Mouse (Mus musculus) midbrain, embryonic 14.5 days (tissue): ENCODE data around the gene Amz1. TPM values are rescaled to one million over a fixed set of nuclear protein-coding genes. Genes with fewer than 3 reads are reported as not detected.

ENCODE experiments used
- ATAC-seq: fragments of 200-750 bp; cut with Nextera tagmentation; 2 replicates; pipeline ENCODE4 v1.8.0; 2017; ENCODE audit warnings: moderate number of reproducible peaks, moderate library complexity; ENCODE audit not compliant: low FRiP score, low TSS enrichment
- DNase-seq: peaks from one replicate; pipeline ENCODE4 v3.0.0-alpha.2; 2015
- H3K27ac ChIP-seq: fragments of 300-500 bp; sonication (generic); replicated peaks from 2 replicates; pipeline ENCODE4 v1.5.1; 2014; ENCODE audit warnings: mild to moderate bottlenecking, low read depth, low read length, moderate library complexity
- H3K27me3 ChIP-seq: fragments of 300-500 bp; sonication (generic); 2 replicates; pipeline ENCODE4 v1.6.1; 2014; ENCODE audit warnings: low read length, control low read depth, mixed read lengths; ENCODE audit not compliant: control insufficient read depth, insufficient read depth
- H3K36me3 ChIP-seq: fragments of 300-500 bp; sonication (generic); 2 replicates; pipeline ENCODE4 v1.6.1; 2014; ENCODE audit warnings: low read length, control low read depth; ENCODE audit not compliant: control insufficient read depth, insufficient read depth
- H3K4me1 ChIP-seq: fragments of 300-500 bp; sonication (generic); 2 replicates; pipeline ENCODE4 v1.6.1; 2014; ENCODE audit warnings: mild to moderate bottlenecking, antibody characterized with exemption, low read length, control low read depth; ENCODE audit not compliant: control insufficient read depth, insufficient read depth
- H3K4me2 ChIP-seq: fragments of 300-500 bp; sonication (generic); 2 replicates; pipeline ENCODE4 v1.6.1; 2014; ENCODE audit warnings: mild to moderate bottlenecking, low read length, moderate library complexity
- H3K4me3 ChIP-seq: fragments of 300-500 bp; sonication (generic); replicated peaks from 2 replicates; pipeline ENCODE4 v1.5.1; 2014; ENCODE audit warnings: low read depth, low read length
- H3K9ac ChIP-seq: fragments of 300-500 bp; sonication (generic); replicated peaks from 2 replicates; pipeline ENCODE4 v1.6.1; 2014; ENCODE audit warnings: mild to moderate bottlenecking, low read length, moderate library complexity
- H3K9me3 ChIP-seq: fragments of 300-500 bp; sonication (generic); 2 replicates; pipeline ENCODE4 v1.6.1; 2016; ENCODE audit warnings: low read length, control low read depth, mixed read lengths; ENCODE audit not compliant: control insufficient read depth
- WGBS: fragments of 180-500 bp; shearing (Covaris S2); extraction: QIAGEN DNeasy Blood & Tissue Kit; methylation state at CpG from one replicate; pipeline ENCODE4 v1.1.7; 2014; 5-methylcytosine and 5-hydroxymethylcytosine counted together
- polyA plus RNA-seq: library from polyadenylated mRNA; unstranded; fragments of >200 nt; fragmentation: Nextera tagmentation; extraction: Ambion mirVana; gene quantifications from 2 replicates; pipeline ENCODE4 v1.2.1, GENCODE M21; 2014

Gene Amz1
- polyA plus RNA-seq, 1 experiment from 2014 or later = 1.9 TPM

DNA sequence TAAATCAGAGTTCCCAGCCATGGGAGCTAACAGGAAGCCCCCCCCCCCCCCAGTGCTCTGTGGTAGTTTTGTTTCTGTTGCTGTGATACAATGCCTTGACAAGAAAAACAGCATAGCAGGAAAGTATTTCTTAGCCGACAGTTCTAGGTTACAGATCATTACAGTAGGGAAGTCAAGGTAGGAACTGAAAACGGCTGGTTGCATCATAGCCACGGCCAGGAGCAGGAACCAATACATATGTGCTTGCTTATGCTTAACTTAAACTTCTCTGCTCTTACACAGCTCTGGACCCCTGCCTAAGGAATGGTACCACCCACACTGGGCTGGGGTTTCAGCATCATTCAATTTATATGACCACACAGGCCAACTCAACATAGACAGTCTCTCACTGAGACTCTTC lies 9.4 kb downstream of the Amz1 start:
- DNase-seq (no peak), ATAC-seq (no peak)
- Histone ChIP-seq H3K4me1 (peaks cover 7% of the 10 kb centered on the region), H3K4me3 (no peak overlapping the region), H3K27me3 (peaks cover 17% of the 10 kb centered on the region), H3K4me2 (no peak overlapping the region), H3K36me3 (no peaks in the 10 kb centered on the region), H3K27ac (no peak overlapping the region), H3K9me3 (0 out of 2 replicates have a peak, but pooled peaks cover 2% of the 10 kb centered on the region), H3K9ac (no peak overlapping the region)
- 85% methylated on average over 3 of the region's 3 CpGs for WGBS

GRCm38 (mm10) chr5:140735297-140735696 lies 11.4 kb downstream of the Amz1 start:
- H3K9me3 ChIP-seq = 0 out of 2 replicates have a peak, but pooled peaks cover 2% of the 10 kb centered on the region
- ATAC-seq = no peak

GRCm38 (mm10) chr5:140736166-140736565 lies 12.2 kb downstream of the Amz1 start:
- Histone ChIP-seq H3K27me3 (peaks cover 17% of the 10 kb centered on the region), H3K9me3 (0 out of 2 replicates have a peak, but pooled peaks cover 2% of the 10 kb centered on the region), H3K4me2 (no peak overlapping the region), H3K36me3 (no peaks in the 10 kb centered on the region), H3K4me3 (no peak overlapping the region), H3K27ac (no peak overlapping the region), H3K9ac (no peak overlapping the region), H3K4me1 (peaks cover 7% of the 10 kb centered on the region)
- WGBS = 27% methylated on average over 13 of the region's 13 CpGs
- DNase-seq (no peak), ATAC-seq (no peak)

More at GRCm38 (mm10) chr5:140735297-140735696, 11.4 kb downstream of the Amz1 start:
- peak; percentile 34 for DNase-seq
- H3K4me3 ChIP-seq = peak overlapping the region; percentile 22
- 2% methylated on average over 22 of the region's 22 CpGs for WGBS
- peaks cover 17% of the 10 kb centered on the region for H3K27me3 ChIP-seq
- H3K9ac ChIP-seq = 0 out of 2 replicates have a peak overlapping the region, but pooled peaks have one; percentile 16
- H3K4me1 ChIP-seq = peaks cover 7% of the 10 kb centered on the region
- no peak overlapping the region for H3K27ac ChIP-seq
- no peaks in the 10 kb centered on the region for H3K36me3 ChIP-seq
- H3K4me2 ChIP-seq = peak overlapping the region; percentile 51

GRCm38 (mm10) chr5:140739813-140740212 lies 15.9 kb downstream of the Amz1 start:
- DNase-seq = no peak
- WGBS = 82% methylated on average over 12 of the region's 12 CpGs

DNA sequence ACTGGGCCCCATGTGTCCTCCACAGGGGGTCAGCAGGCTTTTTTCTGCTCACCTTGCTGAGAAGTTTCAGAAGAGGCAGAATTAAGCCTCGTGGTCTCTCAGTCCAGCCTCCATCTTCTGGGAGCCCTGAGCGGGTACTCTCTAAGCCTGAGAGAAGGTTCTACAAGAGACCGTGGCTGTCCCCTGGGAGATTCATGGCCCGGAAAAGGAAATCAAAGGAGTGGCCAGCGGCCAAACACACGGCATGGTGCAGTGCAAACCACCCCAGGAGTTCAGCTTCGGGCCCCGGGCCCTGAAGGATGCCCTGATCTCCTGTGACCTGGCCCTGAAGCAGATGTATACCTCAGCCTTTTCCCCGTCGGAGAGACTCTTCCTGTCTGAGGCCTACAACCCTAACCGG lies 17.1 kb downstream of the Amz1 start:
- no peaks in the 10 kb centered on the region for H3K36me3 ChIP-seq
- H3K9ac ChIP-seq = no peak overlapping the region
- no peaks in the 10 kb centered on the region for H3K4me1 ChIP-seq
- no peak overlapping the region for H3K27ac ChIP-seq
- no peak overlapping the region for H3K4me3 ChIP-seq
- 0 out of 2 replicates have a peak, but pooled peaks cover 2% of the 10 kb centered on the region for H3K9me3 ChIP-seq
- DNase-seq = no peak
- H3K4me2 ChIP-seq = no peak overlapping the region
- H3K27me3 ChIP-seq = peaks cover 10% of the 10 kb centered on the region
- ATAC-seq = no peak
- WGBS = 79% methylated on average over 11 of the region's 11 CpGs

More at GRCm38 (mm10) chr5:140739813-140740212, 15.9 kb downstream of the Amz1 start:
- no peak for ATAC-seq
- H3K4me1 ChIP-seq = peaks cover 7% of the 10 kb centered on the region
- no peak overlapping the region for H3K27ac ChIP-seq
- H3K9me3 ChIP-seq = 0 out of 2 replicates have a peak, but pooled peaks cover 2% of the 10 kb centered on the region
- no peak overlapping the region for H3K4me2 ChIP-seq
- no peaks in the 10 kb centered on the region for H3K36me3 ChIP-seq
- H3K9ac ChIP-seq = no peak overlapping the region
- H3K4me3 ChIP-seq = no peak overlapping the region
- peaks cover 17% of the 10 kb centered on the region for H3K27me3 ChIP-seq

GRCm38 (mm10) chr5:140741877-140742276 lies 17.9 kb downstream of the Amz1 start:
- no peak for ATAC-seq

GRCm38 (mm10) chr5:140743706-140744131 lies 19.8 kb downstream of the Amz1 start:
- Histone ChIP-seq H3K4me2 (no peak overlapping the region), H3K27me3 (no peaks in the 10 kb centered on the region), H3K4me1 (no peaks in the 10 kb centered on the region), H3K36me3 (no peaks in the 10 kb centered on the region), H3K4me3 (no peak overlapping the region), H3K9ac (no peak overlapping the region), H3K27ac (no peak overlapping the region), H3K9me3 (no peaks in the 10 kb centered on the region)
- WGBS = 27% methylated on average over 12 of the region's 12 CpGs
- ATAC-seq (no peak), DNase-seq (peak; percentile 50)

More at GRCm38 (mm10) chr5:140741877-140742276, 17.9 kb downstream of the Amz1 start:
- H3K9me3 ChIP-seq = no peaks in the 10 kb centered on the region
- no peaks in the 10 kb centered on the region for H3K4me1 ChIP-seq
- peak; percentile 37 for DNase-seq
- no peak overlapping the region for H3K4me2 ChIP-seq
- H3K36me3 ChIP-seq = no peaks in the 10 kb centered on the region
- no peak overlapping the region for H3K4me3 ChIP-seq
- H3K27me3 ChIP-seq = peaks cover 2% of the 10 kb centered on the region; the same call in 1 of the 2 replicates
- no peak overlapping the region for H3K9ac ChIP-seq
- no peak overlapping the region for H3K27ac ChIP-seq

DNA sequence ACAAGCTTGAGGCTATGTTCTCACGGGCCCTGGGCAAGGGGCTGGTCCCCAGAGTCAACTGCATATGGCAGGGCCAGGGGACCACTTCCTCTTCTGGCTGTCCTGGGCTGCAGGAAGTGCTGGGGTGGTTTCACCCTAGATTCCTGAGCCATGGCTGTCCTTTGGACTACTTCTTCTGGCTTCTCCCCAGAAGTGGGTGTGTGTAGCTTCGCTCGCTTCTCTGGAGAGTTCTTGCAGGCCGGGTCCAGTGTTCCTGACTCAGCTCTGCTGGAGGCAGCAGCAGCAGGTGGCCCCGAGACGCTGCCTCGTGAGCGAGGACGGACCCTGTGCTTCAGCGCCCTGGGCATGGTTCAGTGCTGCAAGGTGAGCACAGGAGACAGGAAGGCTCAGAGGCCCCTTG lies 24.5 kb downstream of the Amz1 start:
- Histone ChIP-seq H3K4me3 (no peak overlapping the region), H3K36me3 (no peaks in the 10 kb centered on the region), H3K4me2 (no peak overlapping the region), H3K9ac (no peak overlapping the region), H3K9me3 (no peaks in the 10 kb centered on the region), H3K27ac (no peak overlapping the region), H3K27me3 (no peaks in the 10 kb centered on the region), H3K4me1 (no peaks in the 10 kb centered on the region)
- 82% methylated on average over 10 of the region's 10 CpGs for WGBS
- DNase-seq (no peak), ATAC-seq (no peak)
